Mouse (Mus musculus) A20 (cell line): ENCODE data around the gene Olfr1270.
"Not testable (repeated sequence)": the region's sequence is repeated elsewhere in the genome, so short reads cannot be mapped to it uniquely, and the experiment has no call there.

Experiments used
- DNase-seq: peaks from one replicate; pipeline ENCODE4 v3.0.0-alpha.2; 2011; ENCODE audit warnings: low read depth, low spot score

Gene Olfr1270

GRCm38 (mm10) chr2:90152991-90153390 lies at the start of gene Olfr1270:
Gene Olfr1270, minus strand, starts transcription at chr2:90153091.
- DNase-seq, result no peak

- not testable (repeated sequence) for DNase-seq
Measured at GRCm38 (mm10) chr2:90199606-90200005, 46.7 kb upstream of the Olfr1270 start.

- not testable (repeated sequence) for DNase-seq
Measured at GRCm38 (mm10) chr2:90195285-90195684, 42.4 kb upstream of the Olfr1270 start.

GRCm38 (mm10) chr2:90194750-90195149 lies 41.9 kb upstream of the Olfr1270 start:
- not testable (repeated sequence) for DNase-seq

GRCm38 (mm10) chr2:90187082-90187481 lies 34.2 kb upstream of the Olfr1270 start:
- not testable (repeated sequence) for DNase-seq

GRCm38 (mm10) chr2:90186082-90186481 lies 33.2 kb upstream of the Olfr1270 start:
- not testable (repeated sequence) for DNase-seq

- no peak for DNase-seq
Measured at GRCm38 (mm10) chr2:90153916-90154315, 1.0 kb upstream of the Olfr1270 start.

GRCm38 (mm10) chr2:90142196-90142595 lies 10.7 kb downstream of the Olfr1270 start, which contains the start of gene Olfr32:
Gene Olfr32, minus strand, starts transcription at chr2:90142296.
- DNase-seq, result no peak

- no peak for DNase-seq
Measured at GRCm38 (mm10) chr2:90121312-90121711, 31.6 kb downstream of the Olfr1270 start, which contains the start of gene Olfr1269. Gene Olfr1269, minus strand, starts transcription at chr2:90121412.
